Comparison of ENCODE assay signal across 11 mouse cellular contexts in the genomic region with DNA sequence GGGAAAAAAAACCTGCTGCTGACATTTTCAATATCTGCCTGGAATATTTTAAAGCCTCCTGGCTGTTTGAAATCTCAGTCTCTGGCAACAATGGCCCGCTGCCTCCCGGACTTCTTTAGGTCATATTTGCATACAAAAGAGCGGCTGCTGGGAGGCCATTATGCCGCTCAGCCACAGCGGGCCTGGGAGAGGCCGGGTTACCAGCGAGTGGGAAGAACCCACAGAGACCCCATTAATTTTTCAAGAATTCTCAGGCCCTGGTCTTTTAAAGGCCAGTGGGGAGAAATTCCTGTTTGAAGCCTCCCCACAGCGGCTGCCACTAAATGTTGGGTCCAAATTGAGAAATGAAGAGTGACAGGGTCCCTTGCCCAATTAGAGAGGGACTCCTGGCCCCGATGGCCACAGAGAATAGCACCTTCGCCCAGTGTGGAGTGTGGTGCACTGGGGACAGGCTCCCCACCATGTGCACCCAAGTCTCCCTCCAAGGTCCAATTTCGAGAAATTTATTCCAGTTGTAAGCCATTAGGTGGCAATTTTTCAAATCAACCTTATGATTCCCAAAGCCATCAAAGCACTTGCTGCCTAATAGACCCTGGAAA.
A peak's percentile ranks its signal among the peaks of the same experiment; 100 is the strongest.
DNase-seq lines count a peak whose midpoint lies in the region; ATAC-seq lines count a peak whose summit lies in the region.
"Had no signal": no experiment of that assay in that cellular context is flagged by ENCODE, and none has a peak within 500 bp of the region (broad histone marks: within the 10 kb centered on the region; RNA-seq: fewer than 3 reads in every experiment).

No protein-coding gene starts in this region.

- H3K4me2 ChIP-seq in heart, embryonic 14.5 days (ENCODE audit: low read length) = no peak overlapping the region
- H3K4me2 ChIP-seq in hindbrain, embryonic 14.5 days (replicated peaks) = 0 out of 2 replicates have a peak overlapping the region, but pooled peaks have one; percentile 16
- no peak overlapping the region; the same call in 1 of the 2 replicates for H3K4me2 ChIP-seq in neural tube, embryonic 11.5 days (ENCODE audit: low read depth)

- WGBS in heart, embryonic 14.5 days = 40% methylated on average over 11 of the region's 11 CpGs
- WGBS in embryonic facial prominence, embryonic 10.5 days = 26% methylated on average over 11 of the region's 11 CpGs
- WGBS in hindbrain, embryonic 14.5 days = 7% methylated on average over 11 of the region's 11 CpGs
- WGBS in neural tube, embryonic 11.5 days = 15% methylated on average over 11 of the region's 11 CpGs

- H3K9ac ChIP-seq in heart, embryonic 14.5 days (ENCODE audit: low read length) = peak overlapping the region; percentile 12; the same call in 1 of the 2 replicates
- peak overlapping the region; percentile 38; the same call in 1 of the 2 replicates for H3K9ac ChIP-seq in hindbrain, embryonic 14.5 days
- H3K9ac ChIP-seq in neural tube, embryonic 11.5 days (ENCODE audit: low read length) = 0 out of 2 replicates have a peak overlapping the region, but pooled peaks have one; percentile 19

- ATAC-seq in heart, embryonic 14.5 days (ENCODE audit: insufficient number of reproducible peaks, insufficient read depth, low FRiP score, low read depth) = no peak
- ATAC-seq in hindbrain, embryonic 14.5 days (ENCODE audit: low FRiP score) = no peak
- ATAC-seq in neural tube, embryonic 11.5 days (ENCODE audit: insufficient read depth, low FRiP score, low TSS enrichment) = peak; percentile 55; the same call in 1 of the 2 replicates

- H3K27ac ChIP-seq in heart, embryonic 14.5 days (replicated peaks in 1 of 2; ENCODE audit: control insufficient read depth in 1 of 2, insufficient read depth in 1 of 2, low read depth in 2 of 2, low read length in 2 of 2) = no peak overlapping the region; a peak in 1 of 4 replicates
- peak overlapping the region; percentile 70 for H3K27ac ChIP-seq in embryonic facial prominence, embryonic 10.5 days (replicated peaks)
- H3K27ac ChIP-seq in hindbrain, embryonic 14.5 days = peak overlapping the region; percentile 79
- H3K27ac ChIP-seq in neural tube, embryonic 11.5 days (ENCODE audit: low read depth, low read length) = peak overlapping the region; percentile 72

- H3K4me1 ChIP-seq in heart, embryonic 14.5 days (ENCODE audit: control insufficient read depth in 2 of 2, insufficient read depth in 2 of 2, low read length in 2 of 2) = peaks cover 33 to 47% of the 10 kb centered on the region in 2 experiments
- peaks cover 67% of the 10 kb centered on the region for H3K4me1 ChIP-seq in embryonic facial prominence, embryonic 10.5 days
- H3K4me1 ChIP-seq in hindbrain, embryonic 14.5 days (replicated peaks; ENCODE audit: control insufficient read depth, insufficient read depth, low read length) = peaks cover 66% of the 10 kb centered on the region
- peaks cover 41% of the 10 kb centered on the region for H3K4me1 ChIP-seq in neural tube, embryonic 11.5 days (ENCODE audit: control insufficient read depth, insufficient read depth, low read length)

- H3K36me3 ChIP-seq in heart, embryonic 14.5 days (ENCODE audit: control insufficient read depth, insufficient read depth, low read length) = 0 out of 2 replicates have a peak, but pooled peaks cover 2% of the 10 kb centered on the region
- H3K36me3 ChIP-seq in embryonic facial prominence, embryonic 10.5 days (replicated peaks) = peaks cover 34% of the 10 kb centered on the region
- no peaks in the 10 kb centered on the region for H3K36me3 ChIP-seq in hindbrain, embryonic 14.5 days (replicated peaks; ENCODE audit: control insufficient read depth, insufficient read depth)
- no peaks in the 10 kb centered on the region; the same call in 1 of the 2 replicates for H3K36me3 ChIP-seq in neural tube, embryonic 11.5 days (ENCODE audit: control insufficient read depth, insufficient read depth, low read length)

- H3K9me3 ChIP-seq in heart, embryonic 14.5 days (ENCODE audit: control insufficient read depth, low read length) = no peaks in the 10 kb centered on the region
- no peaks in the 10 kb centered on the region for H3K9me3 ChIP-seq in embryonic facial prominence, embryonic 10.5 days
- no peaks in the 10 kb centered on the region for H3K9me3 ChIP-seq in hindbrain, embryonic 14.5 days (ENCODE audit: control insufficient read depth, low read length)
- H3K9me3 ChIP-seq in neural tube, embryonic 11.5 days (ENCODE audit: control insufficient read depth, low read length) = no peaks in the 10 kb centered on the region
- H3K9me3 ChIP-seq: megakaryocyte, embryonic 14.5 days had no signal

- intact Hi-C loops in heart, postnatal 14 days (cut with DNase I) = no loop called here
- intact Hi-C loops in left cerebral cortex, postnatal 36 days (cut with DNase I) = no loop called here

- DNase-seq in heart, postnatal 14 days = no peak
- no peak for DNase-seq in embryonic facial prominence, embryonic 10.5 days (ENCODE audit: low spot score)
- no peak for DNase-seq in hindbrain, embryonic 14.5 days (ENCODE audit: low spot score)
- peak; percentile 65 for DNase-seq in neural tube, embryonic 11.5 days (ENCODE audit: low spot score)
- DNase-seq in thymus, postnatal 10 days (ENCODE audit: low spot score in 2 of 2) = no peak
- DNase-seq in layer of hippocampus, adult 11-12 months (ENCODE audit: low spot score) = no peak
- no peak for DNase-seq in left cerebral cortex, postnatal 36 days (ENCODE audit: low spot score in 2 of 2)
- DNase-seq: cerebellum, adult 11-12 months; kidney, postnatal 4 days had no signal

- no peak overlapping the region for H3K4me3 ChIP-seq in heart, embryonic 14.5 days (ENCODE audit: control insufficient read depth in 1 of 2, insufficient read depth in 1 of 2, low read depth in 1 of 2, low read length in 2 of 2)
- H3K4me3 ChIP-seq in embryonic facial prominence, embryonic 10.5 days = no peak overlapping the region
- no peak overlapping the region for H3K4me3 ChIP-seq in hindbrain, embryonic 14.5 days (replicated peaks; ENCODE audit: low read length)
- H3K4me3 ChIP-seq in neural tube, embryonic 11.5 days (ENCODE audit: low read depth, low read length) = no peak overlapping the region
- H3K4me3 ChIP-seq: megakaryocyte, embryonic 14.5 days had no signal

- no peaks in the 10 kb centered on the region for H3K27me3 ChIP-seq in heart, embryonic 14.5 days (ENCODE audit: control insufficient read depth, insufficient read depth, low read length)
- no peaks in the 10 kb centered on the region for H3K27me3 ChIP-seq in embryonic facial prominence, embryonic 10.5 days (replicated peaks; ENCODE audit: low read depth, poor library complexity, severe bottlenecking)
- H3K27me3 ChIP-seq in hindbrain, embryonic 14.5 days (ENCODE audit: control insufficient read depth, insufficient read depth, low read length) = no peaks in the 10 kb centered on the region
- H3K27me3 ChIP-seq in neural tube, embryonic 11.5 days (ENCODE audit: control insufficient read depth, insufficient read depth, low read length) = no peaks in the 10 kb centered on the region
- H3K27me3 ChIP-seq: megakaryocyte, embryonic 14.5 days had no signal

Comparison
In these comparisons a context has a peak if more than half of its experiments do, and no peak if none do; other contexts are left out.
1. H3K27ac ChIP-seq: peak in embryonic facial prominence, embryonic 10.5 days (single experiment), hindbrain, embryonic 14.5 days (single experiment) and neural tube, embryonic 11.5 days (single experiment); none in heart, embryonic 14.5 days (0 of 2).
2. Peak in every context shown above with its lines, with median percentiles within 50 percentile points of each other: H3K9ac ChIP-seq.